Mouse (Mus musculus) lung, embryonic 14.5 days (tissue): Measurements from ENCODE around the gene Naglu. TPM values are rescaled to one million over a fixed set of nuclear protein-coding genes. Genes with fewer than 3 reads are reported as not detected.

Experiments used
- ATAC-seq: fragments of 200-750 bp; cut with Nextera tagmentation; 2 replicates; pipeline ENCODE4 v1.8.0; 2017; ENCODE audit warnings: mild to moderate bottlenecking, moderate TSS enrichment, moderate library complexity; ENCODE audit not compliant: insufficient read depth
- DNase-seq: peaks from one replicate; pipeline ENCODE4 v3.0.0-alpha.2; 2015
- H3K27ac ChIP-seq: fragments of 300-500 bp; sonication (generic); 2 replicates; pipeline ENCODE4 v1.5.1; 2014; ENCODE audit warnings: low read depth, mild to moderate bottlenecking, moderate library complexity
- H3K27me3 ChIP-seq: fragments of 300-500 bp; sonication (generic); 2 replicates; pipeline ENCODE4 v1.6.1; 2014; ENCODE audit warnings: low read length, control low read depth; ENCODE audit not compliant: insufficient read depth
- H3K36me3 ChIP-seq: fragments of 300-500 bp; sonication (generic); 2 replicates; pipeline ENCODE4 v1.6.1; 2014; ENCODE audit warnings: control low read depth; ENCODE audit not compliant: insufficient read depth
- H3K4me1 ChIP-seq: fragments of 300-500 bp; sonication (generic); 2 replicates; pipeline ENCODE4 v1.6.1; 2014; ENCODE audit warnings: antibody characterized with exemption, control low read depth; ENCODE audit not compliant: insufficient read depth
- H3K4me2 ChIP-seq: fragments of 300-500 bp; sonication (generic); 2 replicates; pipeline ENCODE4 v1.6.1; 2014; ENCODE audit warnings: mild to moderate bottlenecking
- H3K4me3 ChIP-seq: fragments of 300-500 bp; sonication (generic); 2 replicates; pipeline ENCODE4 v1.5.1; 2014; ENCODE audit warnings: low read depth, low read length
- H3K9ac ChIP-seq: fragments of 300-500 bp; sonication (generic); 2 replicates; pipeline ENCODE4 v1.6.1; 2014
- H3K9me3 ChIP-seq: fragments of 300-500 bp; sonication (generic); 2 replicates; pipeline ENCODE4 v1.6.1; 2016; ENCODE audit warnings: low read depth, low read length, control low read depth
- CTCF ChIP-seq: IDR thresholded peaks from 2 replicates; pipeline ENCODE4 v1.5.1; 2016; ENCODE audit warnings: antibody characterized with exemption, low read depth
- WGBS: fragments of 180-500 bp; shearing (Covaris S2); extraction: QIAGEN DNeasy Blood & Tissue Kit; methylation state at CpG from one replicate; pipeline ENCODE4 v1.1.7; 2014; 5-methylcytosine and 5-hydroxymethylcytosine counted together
- polyA plus RNA-seq: library from polyadenylated mRNA; unstranded; fragments of >200 nt; fragmentation: Nextera tagmentation; extraction: Ambion mirVana; gene quantifications from 2 replicates; pipeline ENCODE4 v1.2.1, GENCODE M21; 2014

Gene Naglu
- polyA plus RNA-seq, 1 experiment from 2014 or later: 13.2 TPM

DNA sequence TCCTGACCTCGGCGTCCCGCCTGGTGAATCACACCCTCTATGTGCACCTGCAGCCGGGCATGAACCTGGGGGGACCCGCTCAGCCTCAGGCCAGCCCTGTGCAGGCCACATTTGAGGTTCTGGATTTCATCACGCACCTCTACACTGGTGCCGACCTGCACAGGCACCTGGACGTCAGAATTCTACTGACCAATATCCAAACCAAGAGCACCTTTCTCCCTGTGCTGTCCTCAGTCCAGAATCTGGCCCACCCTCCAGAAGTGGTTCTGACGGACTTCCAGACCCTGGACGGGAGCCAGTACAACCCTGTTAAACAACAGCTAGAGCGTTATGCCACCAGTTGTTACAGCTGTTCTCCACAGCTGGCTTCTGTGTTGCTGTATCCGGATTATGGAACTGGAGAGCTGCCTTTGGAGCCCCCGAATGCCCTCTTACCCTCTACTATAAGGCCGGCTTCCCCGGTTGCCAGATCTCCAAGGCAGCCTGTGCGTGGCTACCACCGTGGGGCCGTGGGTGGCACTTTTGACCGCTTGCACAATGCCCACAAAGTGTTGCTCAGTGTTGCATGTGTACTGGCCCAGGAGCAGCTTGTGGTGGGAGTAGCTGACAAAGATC, 13.4 kb downstream of the Naglu start:
- ATAC-seq (peak; percentile 24), DNase-seq (no peak)
- peaks cover 12% of the 10 kb centered on the region; the same call in 1 of the 2 replicates for H3K36me3 ChIP-seq
- H3K27ac ChIP-seq: peak overlapping the region; percentile 93
- H3K27me3 ChIP-seq: peaks cover 37% of the 10 kb centered on the region
- TF ChIP-seq CTCF: no peak
- 27% methylated on average over 19 of the region's 19 CpGs for WGBS
- peaks cover 10% of the 10 kb centered on the region for H3K4me1 ChIP-seq
- H3K4me2 ChIP-seq: peak overlapping the region; percentile 98
- peak overlapping the region; percentile 83 for H3K4me3 ChIP-seq
- H3K9me3 ChIP-seq: no peaks in the 10 kb centered on the region
- peak overlapping the region; percentile 87 for H3K9ac ChIP-seq

DNA sequence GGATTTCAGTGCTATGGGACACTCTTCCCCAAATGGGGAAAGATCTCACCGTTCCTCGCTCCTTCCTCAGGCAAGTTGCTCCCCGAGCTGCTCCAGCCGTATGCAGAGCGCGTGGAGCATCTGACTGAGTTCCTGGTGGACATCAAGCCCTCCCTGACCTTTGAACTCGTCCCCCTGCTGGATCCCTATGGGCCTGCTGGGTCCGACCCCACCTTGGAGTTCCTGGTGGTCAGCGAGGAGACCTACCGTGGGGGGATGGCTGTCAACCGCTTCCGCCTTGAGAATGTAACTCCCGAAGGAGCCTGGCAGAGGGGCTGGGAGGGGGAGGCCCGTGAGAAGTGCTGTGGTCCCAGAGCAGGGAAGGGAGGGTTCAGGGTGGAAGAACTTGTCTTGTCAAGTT, 14.4 kb downstream of the Naglu start:
- WGBS: 82% methylated on average over 14 of the region's 14 CpGs
- Histone ChIP-seq H3K4me3 (no peak overlapping the region), H3K4me1 (peaks cover 10% of the 10 kb centered on the region), H3K9ac (no peak overlapping the region), H3K27me3 (peaks cover 26% of the 10 kb centered on the region), H3K36me3 (peaks cover 16% of the 10 kb centered on the region), H3K4me2 (no peak overlapping the region), H3K27ac (no peak overlapping the region), H3K9me3 (no peaks in the 10 kb centered on the region)
- ATAC-seq (no peak), DNase-seq (no peak)
- TF ChIP-seq CTCF: no peak

DNA sequence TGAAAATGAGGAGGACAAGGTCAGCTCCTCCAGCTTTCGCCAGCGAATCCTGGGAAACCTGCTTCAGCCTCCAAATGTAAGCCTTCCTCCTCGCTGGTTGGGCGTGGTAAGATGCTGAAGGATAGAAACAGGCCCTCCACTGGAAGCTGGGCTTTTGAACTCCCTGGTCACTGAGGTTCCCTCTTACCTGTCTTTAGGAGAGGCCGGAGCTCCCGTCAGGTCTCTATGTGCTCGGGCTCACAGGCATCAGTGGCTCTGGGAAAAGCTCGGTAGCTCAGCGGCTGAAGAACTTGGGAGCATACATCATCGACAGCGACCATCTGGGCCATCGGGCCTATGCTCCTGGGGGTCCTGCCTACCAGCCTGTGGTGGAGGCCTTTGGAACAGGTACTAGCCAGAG, 15.0 kb downstream of the Naglu start:
- DNase-seq: no peak
- H3K4me1 ChIP-seq: peaks cover 10% of the 10 kb centered on the region
- peaks cover 21% of the 10 kb centered on the region for H3K27me3 ChIP-seq
- ATAC-seq: no peak
- H3K27ac ChIP-seq: no peak overlapping the region
- H3K9me3 ChIP-seq: no peaks in the 10 kb centered on the region
- H3K9ac ChIP-seq: no peak overlapping the region
- TF ChIP-seq CTCF: no peak
- H3K4me3 ChIP-seq: no peak overlapping the region
- peaks cover 22% of the 10 kb centered on the region for H3K36me3 ChIP-seq
- WGBS: 90% methylated on average over 12 of the region's 12 CpGs
- no peak overlapping the region for H3K4me2 ChIP-seq

DNA sequence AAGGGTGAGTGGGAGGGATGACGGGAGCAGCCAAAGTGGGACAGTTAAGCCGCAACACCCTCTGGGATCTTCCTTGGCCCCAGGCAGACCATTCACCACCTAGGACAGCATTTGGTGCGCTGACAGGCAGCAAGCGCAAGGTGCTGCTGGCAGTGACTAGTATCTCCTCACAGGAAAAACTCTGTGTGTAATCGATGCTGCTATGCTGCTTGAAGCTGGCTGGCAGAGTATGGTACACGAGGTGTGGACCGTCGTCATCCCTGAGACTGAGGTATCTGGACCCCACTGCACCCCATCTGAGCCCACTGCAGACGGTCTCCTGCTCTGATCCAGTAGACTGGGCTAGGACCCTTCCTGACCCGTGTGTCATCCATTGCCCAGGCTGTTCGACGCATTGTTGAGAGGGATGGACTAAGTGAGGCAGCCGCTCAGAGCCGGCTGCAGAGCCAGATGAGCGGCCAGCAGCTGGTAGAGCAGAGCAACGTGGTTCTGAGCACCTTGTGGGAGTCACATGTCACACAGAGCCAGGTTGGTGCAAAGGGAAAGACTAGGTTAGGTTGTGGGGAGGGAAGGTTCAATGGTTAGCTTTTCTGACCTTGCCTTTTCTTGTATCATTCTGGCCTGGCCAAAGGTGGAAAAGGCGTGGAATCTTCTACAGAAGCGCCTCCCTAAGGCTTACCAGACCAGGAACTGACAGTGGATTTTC, 16.0 kb downstream of the Naglu start:
- no peak overlapping the region for H3K4me2 ChIP-seq
- TF ChIP-seq CTCF: no peak
- H3K9me3 ChIP-seq: no peaks in the 10 kb centered on the region
- peaks cover 11% of the 10 kb centered on the region for H3K27me3 ChIP-seq
- no peak overlapping the region for H3K4me3 ChIP-seq
- no peak overlapping the region for H3K27ac ChIP-seq
- DNase-seq: no peak
- 89% methylated on average over 18 of the region's 18 CpGs for WGBS
- no peak overlapping the region for H3K9ac ChIP-seq
- peaks cover 10% of the 10 kb centered on the region for H3K4me1 ChIP-seq
- peaks cover 31% of the 10 kb centered on the region for H3K36me3 ChIP-seq
- no peak for ATAC-seq

DNA sequence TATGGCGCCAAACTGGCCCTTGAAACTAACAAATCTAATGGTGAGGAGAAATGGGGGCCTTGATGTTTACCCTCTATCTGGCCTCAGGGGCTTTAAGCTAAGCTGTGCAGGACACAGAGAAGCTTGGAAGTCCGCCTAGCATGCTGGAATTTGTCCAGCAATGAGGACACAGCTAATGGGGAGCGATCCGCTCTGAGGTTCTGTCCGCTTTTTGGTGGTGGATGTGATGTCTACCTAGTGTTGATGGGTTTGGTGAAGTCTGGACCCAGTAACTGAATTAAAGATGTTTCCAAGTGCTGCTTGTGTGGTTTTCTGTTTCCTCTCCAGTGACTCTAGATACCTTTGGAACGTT, 16.5 kb downstream of the Naglu start:
- peak; percentile 33 for DNase-seq
- H3K4me3 ChIP-seq: peak overlapping the region; percentile 78; the same call in 1 of the 2 replicates
- H3K27me3 ChIP-seq: peaks cover 6% of the 10 kb centered on the region; the same call in 1 of the 2 replicates
- H3K9ac ChIP-seq: peak overlapping the region; percentile 78; the same call in 1 of the 2 replicates
- H3K36me3 ChIP-seq: peaks cover 37% of the 10 kb centered on the region
- TF ChIP-seq CTCF: no peak
- peaks cover 7% of the 10 kb centered on the region for H3K4me1 ChIP-seq
- peak overlapping the region; percentile 87; the same call in 1 of the 2 replicates for H3K27ac ChIP-seq
- WGBS: 69% methylated on average over 6 of the region's 6 CpGs
- no peak for ATAC-seq
- H3K9me3 ChIP-seq: no peaks in the 10 kb centered on the region
- H3K4me2 ChIP-seq: peak overlapping the region; percentile 96

DNA sequence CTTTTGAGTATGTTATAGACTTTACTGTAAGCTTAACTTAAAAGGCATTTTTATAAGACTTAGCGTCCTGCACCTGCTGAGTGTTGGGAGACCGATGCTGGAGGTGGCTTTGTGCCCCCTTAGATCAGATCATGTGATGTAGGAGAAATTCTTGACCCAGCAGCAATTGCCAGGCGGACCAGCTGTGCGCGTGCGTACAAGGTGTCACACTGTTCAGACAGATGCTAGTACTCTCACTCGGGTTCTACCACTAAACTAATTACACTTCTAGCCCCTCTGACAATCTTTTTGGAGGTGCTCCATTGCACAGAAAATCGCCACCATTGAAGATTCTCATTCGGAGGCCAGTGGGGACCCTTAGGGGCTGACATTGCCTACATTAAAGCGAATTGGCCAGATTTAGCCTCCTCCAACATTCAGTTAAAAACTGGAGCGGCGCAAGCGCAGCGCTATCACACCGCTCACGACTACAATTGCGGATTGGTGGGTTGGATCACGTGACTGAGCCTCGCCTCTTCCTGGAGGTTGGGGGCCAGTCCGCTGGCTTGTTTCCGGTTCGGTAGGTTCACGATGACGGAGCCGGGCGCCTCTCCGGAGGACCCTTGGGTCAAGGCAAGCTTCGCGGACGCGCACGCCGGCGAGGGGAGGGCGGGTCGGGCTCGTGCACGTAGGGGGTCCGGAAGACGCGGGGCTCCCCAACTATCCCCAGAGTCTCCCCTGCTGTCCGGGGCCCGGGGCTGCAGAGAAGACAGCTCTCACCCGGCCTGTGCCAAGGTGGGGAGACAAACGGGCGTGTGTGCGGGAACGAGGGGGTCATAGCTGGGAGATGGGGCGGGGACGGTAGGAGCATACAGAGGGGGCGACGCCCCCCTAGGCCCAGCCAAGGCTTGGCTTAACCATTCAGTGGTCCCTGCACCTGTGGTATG, 17.2 kb downstream of the Naglu start, which contains the start of gene Mlx:
Gene Mlx, plus strand, starts transcription at position 522 of the 926 bp plus-strand sequence.
- WGBS: 2% methylated on average over 52 of the region's 52 CpGs
- H3K4me2 ChIP-seq: peak within 1 kb of the TSS; percentile 96
- ATAC-seq (peak; percentile 80), DNase-seq (peak; percentile 96)
- peaks cover 4% of the 10 kb centered on the region for H3K4me1 ChIP-seq
- peak within 1 kb of the TSS; percentile 78 for H3K4me3 ChIP-seq
- peak within 1 kb of the TSS; percentile 87 for H3K27ac ChIP-seq
- H3K27me3 ChIP-seq: no peaks in the 10 kb centered on the region
- peak within 1 kb of the TSS; percentile 78 for H3K9ac ChIP-seq
- no peaks in the 10 kb centered on the region for H3K9me3 ChIP-seq
- H3K36me3 ChIP-seq: peaks cover 44% of the 10 kb centered on the region
- TF ChIP-seq CTCF: no peak

DNA sequence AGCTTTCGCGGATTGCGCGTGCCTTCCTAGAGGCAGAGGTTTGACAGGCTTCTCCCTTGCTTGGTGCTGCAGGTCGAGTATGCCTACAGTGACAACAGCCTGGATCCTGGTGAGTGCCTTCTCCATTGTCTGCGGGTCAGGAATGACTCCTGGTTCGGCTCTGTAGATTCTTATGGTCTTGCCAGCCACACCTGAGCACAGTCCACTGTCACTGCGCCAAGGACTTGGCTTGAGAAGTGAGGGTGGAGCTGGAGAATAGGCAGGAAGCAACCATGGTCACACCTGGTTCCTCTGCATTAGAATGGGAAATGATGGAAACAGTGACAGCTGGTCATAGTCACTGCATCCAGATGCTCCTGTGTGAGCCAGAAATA, 17.9 kb downstream of the Naglu start:
- TF ChIP-seq CTCF: no peak
- WGBS: 9% methylated on average over 8 of the region's 8 CpGs
- Histone ChIP-seq H3K27ac (peak overlapping the region; percentile 87), H3K4me1 (peaks cover 4% of the 10 kb centered on the region), H3K9ac (peak overlapping the region; percentile 78), H3K27me3 (no peaks in the 10 kb centered on the region), H3K4me3 (peak overlapping the region; percentile 78), H3K4me2 (peak overlapping the region; percentile 96), H3K9me3 (no peaks in the 10 kb centered on the region), H3K36me3 (peaks cover 50% of the 10 kb centered on the region)
- DNase-seq (no peak), ATAC-seq (no peak)
